Mouse (Mus musculus): ENCODE data around the gene P3h4. TPM values are rescaled to one million over a fixed set of nuclear protein-coding genes. Genes with fewer than 3 reads are reported as not detected.
A peak's percentile ranks its signal among the peaks of the same experiment; 100 is the strongest.

The P3h4 gene
- 17.8 and 18.9 TPM in 2 replicates for polyA plus RNA-seq (2014; fragmentation: Nextera tagmentation; extraction: Ambion mirVana)

- 2% methylated on average over 86 of the region's 93 CpGs for WGBS
These were observed at the start of gene P3h4 for GRCm38 (mm10) chr11:100414021-100414913. TSS of gene P3h4 (minus strand) at chr11:100414836.

GRCm38 (mm10) chr11:100462699-100463098 lies 48.1 kb upstream of the P3h4 start:
- Histone ChIP-seq H3K4me2 (ENCODE audit: low read depth, low read length, severe bottlenecking) (no peak overlapping the region), H3K4me1 (replicated peaks; ENCODE audit: control insufficient read depth, insufficient read depth, low read length) (no peaks in the 10 kb centered on the region), H3K27me3 (ENCODE audit: control insufficient read depth, insufficient read depth, low read length) (no peaks in the 10 kb centered on the region), H3K9ac (ENCODE audit: low read length) (no peak overlapping the region), H3K36me3 (ENCODE audit: control insufficient read depth, insufficient read depth, low read length) (no peaks in the 10 kb centered on the region; the same call in 1 of the 2 replicates), H3K9me3 (ENCODE audit: control insufficient read depth, low read length) (no peaks in the 10 kb centered on the region), H3K4me3 (ENCODE audit: low read depth, low read length) (no peak overlapping the region), H3K27ac (ENCODE audit: low read depth, low read length) (no peak overlapping the region)
- ATAC-seq (replicated peaks; ENCODE audit: low FRiP score): no peak
- no peak for DNase-seq (ENCODE audit: low spot score)
- 95% methylated on average over 10 of the region's 10 CpGs for WGBS

More at GRCm38 (mm10) chr11:100414021-100414913, at the start of gene P3h4:
- peak; percentile 90 for ATAC-seq (replicated peaks; ENCODE audit: low FRiP score)
- Histone ChIP-seq H3K9me3 (ENCODE audit: control insufficient read depth, low read length) (no peaks in the 10 kb centered on the region), H3K4me1 (replicated peaks; ENCODE audit: control insufficient read depth, insufficient read depth, low read length) (peaks cover 13% of the 10 kb centered on the region; the same call in 1 of the 2 replicates), H3K4me3 (ENCODE audit: low read depth, low read length) (peak within 1 kb of the TSS; percentile 57), H3K27ac (ENCODE audit: low read depth, low read length) (peak within 1 kb of the TSS; percentile 10; the same call in 1 of the 2 replicates), H3K4me2 (ENCODE audit: low read depth, low read length, severe bottlenecking) (peak within 1 kb of the TSS; percentile 67), H3K27me3 (ENCODE audit: control insufficient read depth, insufficient read depth, low read length) (peaks cover 9% of the 10 kb centered on the region), H3K9ac (ENCODE audit: low read length) (peak within 1 kb of the TSS; percentile 69), H3K36me3 (ENCODE audit: control insufficient read depth, insufficient read depth, low read length) (no peaks in the 10 kb centered on the region)
- DNase-seq (ENCODE audit: low spot score): peak; percentile 89

- no peaks in the 10 kb centered on the region for H3K9me3 ChIP-seq (ENCODE audit: control insufficient read depth, low read length)
- DNase-seq (ENCODE audit: low spot score) (no peak), ATAC-seq (replicated peaks; ENCODE audit: low FRiP score) (no peak)
- no peak overlapping the region for H3K4me3 ChIP-seq (ENCODE audit: low read depth, low read length)
- H3K4me2 ChIP-seq (ENCODE audit: low read depth, low read length, severe bottlenecking): no peak overlapping the region
- WGBS: 90% methylated on average over 5 of the region's 5 CpGs
- no peak overlapping the region for H3K9ac ChIP-seq (ENCODE audit: low read length)
- no peaks in the 10 kb centered on the region; the same call in 1 of the 2 replicates for H3K36me3 ChIP-seq (ENCODE audit: control insufficient read depth, insufficient read depth, low read length)
- H3K27ac ChIP-seq (ENCODE audit: low read depth, low read length): no peak overlapping the region
- H3K4me1 ChIP-seq (replicated peaks; ENCODE audit: control insufficient read depth, insufficient read depth, low read length): no peaks in the 10 kb centered on the region
- H3K27me3 ChIP-seq (ENCODE audit: control insufficient read depth, insufficient read depth, low read length): no peaks in the 10 kb centered on the region
These were observed 43.1 kb upstream of the P3h4 start for GRCm38 (mm10) chr11:100457711-100458110.

- no peak for DNase-seq (ENCODE audit: low spot score)
- H3K36me3 ChIP-seq (ENCODE audit: control insufficient read depth, insufficient read depth, low read length): no peaks in the 10 kb centered on the region; the same call in 1 of the 2 replicates
- H3K4me1 ChIP-seq (replicated peaks; ENCODE audit: control insufficient read depth, insufficient read depth, low read length): no peaks in the 10 kb centered on the region
- no peak overlapping the region for H3K4me2 ChIP-seq (ENCODE audit: low read depth, low read length, severe bottlenecking)
- H3K4me3 ChIP-seq (ENCODE audit: low read depth, low read length): no peak overlapping the region
- WGBS: 85% methylated on average over 4 of the region's 4 CpGs
- no peak for ATAC-seq (replicated peaks; ENCODE audit: low FRiP score)
- no peaks in the 10 kb centered on the region; the same call in 1 of the 2 replicates for H3K9me3 ChIP-seq (ENCODE audit: control insufficient read depth, low read length)
- no peaks in the 10 kb centered on the region for H3K27me3 ChIP-seq (ENCODE audit: control insufficient read depth, insufficient read depth, low read length)
- H3K9ac ChIP-seq (ENCODE audit: low read length): no peak overlapping the region
- no peak overlapping the region for H3K27ac ChIP-seq (ENCODE audit: low read depth, low read length)
These were observed 42.6 kb upstream of the P3h4 start for GRCm38 (mm10) chr11:100457247-100457646.

GRCm38 (mm10) chr11:100442625-100443024 lies 28.0 kb upstream of the P3h4 start:
- DNase-seq (ENCODE audit: low spot score): peak; percentile 14
- no peak overlapping the region for H3K4me2 ChIP-seq (ENCODE audit: low read depth, low read length, severe bottlenecking)
- no peaks in the 10 kb centered on the region for H3K9me3 ChIP-seq (ENCODE audit: control insufficient read depth, low read length)
- no peak overlapping the region for H3K27ac ChIP-seq (ENCODE audit: low read depth, low read length)
- 90% methylated on average over 6 of the region's 6 CpGs for WGBS
- H3K9ac ChIP-seq (ENCODE audit: low read length): no peak overlapping the region
- H3K36me3 ChIP-seq (ENCODE audit: control insufficient read depth, insufficient read depth, low read length): peaks cover under 1% of the 10 kb centered on the region; the same call in 1 of the 2 replicates
- peaks cover 5% of the 10 kb centered on the region; the same call in 1 of the 2 replicates for H3K4me1 ChIP-seq (replicated peaks; ENCODE audit: control insufficient read depth, insufficient read depth, low read length)
- ATAC-seq (replicated peaks; ENCODE audit: low FRiP score): no peak
- H3K27me3 ChIP-seq (ENCODE audit: control insufficient read depth, insufficient read depth, low read length): no peaks in the 10 kb centered on the region
- no peak overlapping the region for H3K4me3 ChIP-seq (ENCODE audit: low read depth, low read length)

GRCm38 (mm10) chr11:100441797-100442196 lies 27.2 kb upstream of the P3h4 start, which contains the start of the genes Nt5c3b and Klhl10:
TSS of gene Nt5c3b (minus strand) at chr11:100441808.
TSS of gene Klhl10 (plus strand) at chr11:100441917.
- peak within 1 kb of the TSS; percentile 91 for H3K4me2 ChIP-seq (ENCODE audit: low read depth, low read length, severe bottlenecking)
- 84% methylated on average over 8 of the region's 8 CpGs for WGBS
- H3K9ac ChIP-seq (ENCODE audit: low read length): peak within 1 kb of the TSS; percentile 97
- ATAC-seq (replicated peaks; ENCODE audit: low FRiP score): no peak
- no peak for DNase-seq (ENCODE audit: low spot score)
- no peaks in the 10 kb centered on the region for H3K27me3 ChIP-seq (ENCODE audit: control insufficient read depth, insufficient read depth, low read length)
- H3K4me1 ChIP-seq (replicated peaks; ENCODE audit: control insufficient read depth, insufficient read depth, low read length): peaks cover 5% of the 10 kb centered on the region; the same call in 1 of the 2 replicates
- H3K4me3 ChIP-seq (ENCODE audit: low read depth, low read length): peak within 1 kb of the TSS; percentile 78
- H3K27ac ChIP-seq (ENCODE audit: low read depth, low read length): no peak within 1 kb of the TSS
- H3K36me3 ChIP-seq (ENCODE audit: control insufficient read depth, insufficient read depth, low read length): peaks cover 4% of the 10 kb centered on the region; the same call in 1 of the 2 replicates
- no peaks in the 10 kb centered on the region for H3K9me3 ChIP-seq (ENCODE audit: control insufficient read depth, low read length)

GRCm38 (mm10) chr11:100440691-100441522 lies 26.3 kb upstream of the P3h4 start:
- DNase-seq (ENCODE audit: low spot score): peak; percentile 88
- Histone ChIP-seq H3K27me3 (ENCODE audit: control insufficient read depth, insufficient read depth, low read length) (no peaks in the 10 kb centered on the region), H3K4me3 (ENCODE audit: low read depth, low read length) (peak overlapping the region; percentile 78), H3K27ac (ENCODE audit: low read depth, low read length) (no peak overlapping the region), H3K4me1 (replicated peaks; ENCODE audit: control insufficient read depth, insufficient read depth, low read length) (peaks cover 5% of the 10 kb centered on the region; the same call in 1 of the 2 replicates), H3K36me3 (ENCODE audit: control insufficient read depth, insufficient read depth, low read length) (peaks cover 4% of the 10 kb centered on the region; the same call in 1 of the 2 replicates), H3K9me3 (ENCODE audit: control insufficient read depth, low read length) (no peaks in the 10 kb centered on the region), H3K4me2 (ENCODE audit: low read depth, low read length, severe bottlenecking) (peak overlapping the region; percentile 91), H3K9ac (ENCODE audit: low read length) (peak overlapping the region; percentile 97)
- WGBS: 2% methylated on average over 50 of the region's 52 CpGs
- peak; percentile 96 for ATAC-seq (replicated peaks; ENCODE audit: low FRiP score)

GRCm38 (mm10) chr11:100437901-100438300 lies 23.3 kb upstream of the P3h4 start:
- H3K27ac ChIP-seq (ENCODE audit: low read depth, low read length): no peak overlapping the region
- no peak overlapping the region for H3K4me2 ChIP-seq (ENCODE audit: low read depth, low read length, severe bottlenecking)
- 74% methylated on average over 1 of the region's 1 CpGs for WGBS
- no peaks in the 10 kb centered on the region for H3K9me3 ChIP-seq (ENCODE audit: control insufficient read depth, low read length)
- H3K4me3 ChIP-seq (ENCODE audit: low read depth, low read length): no peak overlapping the region
- H3K36me3 ChIP-seq (ENCODE audit: control insufficient read depth, insufficient read depth, low read length): peaks cover 4% of the 10 kb centered on the region; the same call in 1 of the 2 replicates
- H3K9ac ChIP-seq (ENCODE audit: low read length): no peak overlapping the region
- no peaks in the 10 kb centered on the region for H3K27me3 ChIP-seq (ENCODE audit: control insufficient read depth, insufficient read depth, low read length)
- no peak for DNase-seq (ENCODE audit: low spot score)
- no peak for ATAC-seq (replicated peaks; ENCODE audit: low FRiP score)
- H3K4me1 ChIP-seq (replicated peaks; ENCODE audit: control insufficient read depth, insufficient read depth, low read length): peaks cover 5% of the 10 kb centered on the region; the same call in 1 of the 2 replicates
